Mouse (Mus musculus): Measurements from ENCODE around the gene Klf5.

- TF ChIP-seq CTCF (IDR thresholded peaks at IDR 0.05; ENCODE audit: low read depth) = no peak
- no peak for TF ChIP-seq EP300 (IDR thresholded peaks at IDR 0.05; ENCODE audit: low read depth)
These were observed at the start of gene Klf5 for GRCm38 (mm10) chr14:99298385-99299021.
